Mouse (Mus musculus) neural tube, embryonic 12.5 days (tissue): Measurements from ENCODE around the gene Gm49322. TPM values are rescaled to one million over a fixed set of nuclear protein-coding genes. Genes with fewer than 3 reads are reported as not detected.
"Not testable (repeated sequence)": the region's sequence is repeated elsewhere in the genome, so short reads cannot be mapped to it uniquely, and the experiment has no call there.

Experiments used
- ATAC-seq: fragments of 200-750 bp; cut with Nextera tagmentation; 2 replicates; pipeline ENCODE4 v1.8.0; 2017; ENCODE audit warnings: low read depth, mild to moderate bottlenecking, moderate TSS enrichment, moderate library complexity; ENCODE audit not compliant: low FRiP score
- H3K27ac ChIP-seq: fragments of 300-500 bp; sonication (generic); 2 replicates; pipeline ENCODE4 v1.5.1; 2016
- H3K27me3 ChIP-seq: fragments of 300-500 bp; sonication (generic); replicated peaks from 2 replicates; pipeline ENCODE4 v1.6.1; 2016; ENCODE audit warnings: mild to moderate bottlenecking
- H3K36me3 ChIP-seq: fragments of 300-500 bp; sonication (generic); 2 replicates; pipeline ENCODE4 v1.6.1; 2016; ENCODE audit warnings: mild to moderate bottlenecking
- H3K4me1 ChIP-seq: fragments of 300-500 bp; sonication (generic); 2 replicates; pipeline ENCODE4 v1.6.1; 2016
- H3K4me2 ChIP-seq: fragments of 300-500 bp; sonication (generic); replicated peaks from 2 replicates; pipeline ENCODE4 v1.6.1; 2016; ENCODE audit warnings: mild to moderate bottlenecking
- H3K4me3 ChIP-seq: fragments of 300-500 bp; sonication (generic); 2 replicates; pipeline ENCODE4 v1.5.1; 2016
- H3K9ac ChIP-seq: fragments of 300-500 bp; sonication (generic); 2 replicates; pipeline ENCODE4 v1.6.1; 2016; ENCODE audit warnings: mild to moderate bottlenecking
- H3K9me3 ChIP-seq: fragments of 300-500 bp; sonication (generic); 2 replicates; pipeline ENCODE4 v1.6.1; 2016; ENCODE audit warnings: mild to moderate bottlenecking
- WGBS: fragments of 180-500 bp; shearing (Covaris S2); methylation state at CpG from one replicate; pipeline ENCODE4 v1.1.7; 2016; 5-methylcytosine and 5-hydroxymethylcytosine counted together
- polyA plus RNA-seq: library from polyadenylated mRNA; unstranded; fragments of >200 nt; fragmentation: Nextera tagmentation; extraction: Ambion mirVana; gene quantifications from 2 replicates; pipeline ENCODE4 v1.2.1, GENCODE M21; 2016

Gene Gm49322
- polyA plus RNA-seq, 1 experiment from 2014 or later, result 6.0 TPM

DNA sequence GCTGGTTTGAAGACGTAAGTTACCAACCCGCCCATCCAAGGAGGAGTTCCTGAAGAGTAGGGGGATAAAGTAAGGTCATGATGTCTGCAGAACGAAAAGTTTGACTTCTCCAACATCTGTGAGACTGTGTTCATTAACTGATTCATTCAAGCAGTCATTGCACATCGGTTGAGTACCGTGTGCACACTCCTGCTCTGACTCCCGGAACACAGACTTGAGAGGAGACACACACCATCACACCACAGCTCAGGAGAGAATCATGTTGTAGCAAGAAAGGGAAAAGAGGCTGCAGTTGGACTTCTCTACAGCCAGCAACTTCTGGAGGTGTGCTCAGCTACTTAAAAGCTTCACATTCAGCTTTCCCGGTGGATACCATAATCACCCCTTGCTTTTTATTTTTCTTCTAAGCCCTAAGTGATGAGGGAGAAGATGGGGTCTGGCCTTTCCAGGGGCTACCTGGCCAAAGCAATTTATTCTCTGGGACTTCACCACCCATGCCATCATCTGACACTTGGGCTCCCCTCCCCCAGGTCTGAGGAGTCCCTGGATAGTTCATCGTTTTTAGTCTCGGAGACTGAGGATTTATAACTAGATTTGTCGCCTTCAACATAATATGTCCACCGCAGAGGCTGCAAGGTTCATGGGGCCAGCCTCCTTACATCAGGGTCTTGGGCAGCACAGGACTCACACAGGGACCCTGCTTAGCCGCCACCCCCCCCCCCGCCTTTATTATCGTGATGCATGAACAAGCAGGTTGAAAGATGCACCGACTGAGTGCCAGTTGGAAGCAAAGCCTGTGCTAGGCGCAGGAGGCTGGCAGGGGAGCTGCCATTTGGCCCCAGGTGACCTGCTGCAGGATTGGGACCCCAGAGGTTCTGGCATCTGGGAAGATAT lies 15.2 kb downstream of the Gm49322 start:
- peaks cover 29% of the 10 kb centered on the region for H3K4me1 ChIP-seq
- no peaks in the 10 kb centered on the region; the same call in 1 of the 2 replicates for H3K36me3 ChIP-seq
- peak overlapping the region; percentile 98 for H3K4me2 ChIP-seq
- no peak for ATAC-seq
- WGBS, result 58% methylated on average over 16 of the region's 16 CpGs
- peak overlapping the region; percentile 36 for H3K9ac ChIP-seq
- H3K9me3 ChIP-seq, result no peaks in the 10 kb centered on the region
- H3K27ac ChIP-seq, result 0 out of 2 replicates have a peak overlapping the region, but pooled peaks have one; percentile 89
- H3K4me3 ChIP-seq, result peak overlapping the region; percentile 89
- H3K27me3 ChIP-seq, result no peaks in the 10 kb centered on the region

DNA sequence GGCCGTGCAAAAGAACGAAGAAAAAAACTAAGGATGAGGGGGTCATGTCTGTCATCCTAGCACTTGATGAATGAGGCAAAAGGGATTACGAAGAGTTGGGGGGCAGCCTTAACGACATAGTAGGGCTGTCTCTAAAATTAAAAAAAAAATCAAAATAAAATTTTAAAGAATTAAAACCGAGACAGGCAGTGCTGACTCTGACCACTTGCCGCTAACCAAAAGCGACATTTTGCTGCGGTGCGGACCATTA lies 15.8 kb downstream of the Gm49322 start:
- Histone ChIP-seq H3K9me3 (no peaks in the 10 kb centered on the region), H3K36me3 (no peaks in the 10 kb centered on the region), H3K4me3 (peak overlapping the region; percentile 89), H3K27ac (0 out of 2 replicates have a peak overlapping the region, but pooled peaks have one; percentile 89), H3K4me2 (peak overlapping the region; percentile 98), H3K4me1 (peaks cover 29% of the 10 kb centered on the region), H3K27me3 (no peaks in the 10 kb centered on the region), H3K9ac (peak overlapping the region; percentile 36)
- WGBS, result 2% methylated on average over 9 of the region's 9 CpGs
- no peak for ATAC-seq

DNA sequence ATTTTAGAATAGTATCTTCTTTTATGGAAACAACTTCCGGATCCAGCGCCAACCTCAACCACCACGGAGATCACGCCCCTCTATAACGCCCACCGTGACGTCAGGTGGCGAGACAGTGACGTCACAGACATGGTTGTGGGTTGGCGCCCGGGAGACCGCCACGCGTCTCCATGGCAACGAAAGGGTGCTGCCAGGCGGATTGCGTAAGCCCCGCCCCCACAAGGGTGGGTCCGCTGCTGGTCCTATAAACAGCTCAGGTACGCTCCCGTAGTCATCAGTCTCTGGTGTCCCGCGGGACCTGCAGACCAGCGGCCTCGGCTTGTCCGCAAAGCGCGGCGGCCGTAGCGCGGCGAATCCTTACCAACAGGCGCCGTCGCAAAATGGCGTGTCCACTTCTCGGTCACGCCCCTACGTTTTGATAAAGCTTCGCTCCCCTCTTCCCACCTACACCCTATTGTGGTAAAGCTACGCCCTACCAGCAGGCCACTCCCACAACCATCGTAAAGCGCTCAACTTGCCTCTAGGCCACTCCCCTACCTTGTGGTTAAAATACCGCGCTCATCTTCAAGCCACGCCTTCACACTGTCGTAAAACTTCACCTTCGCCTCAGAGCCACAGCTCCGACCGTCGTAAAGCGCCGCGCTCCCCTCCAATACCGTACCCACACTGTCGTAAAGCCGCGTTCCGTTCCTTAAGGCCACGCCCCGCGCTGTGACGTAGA lies 16.3 kb downstream of the Gm49322 start:
- WGBS, result under 1% methylated on average over 64 of the region's 64 CpGs
- ATAC-seq, result peak; percentile 96
- Histone ChIP-seq H3K4me2 (peak overlapping the region; percentile 98), H3K9ac (peak overlapping the region; percentile 92), H3K36me3 (no peaks in the 10 kb centered on the region), H3K9me3 (no peaks in the 10 kb centered on the region), H3K27me3 (no peaks in the 10 kb centered on the region), H3K4me1 (peaks cover 29% of the 10 kb centered on the region), H3K4me3 (peak overlapping the region; percentile 89), H3K27ac (peak overlapping the region; percentile 89)

DNA sequence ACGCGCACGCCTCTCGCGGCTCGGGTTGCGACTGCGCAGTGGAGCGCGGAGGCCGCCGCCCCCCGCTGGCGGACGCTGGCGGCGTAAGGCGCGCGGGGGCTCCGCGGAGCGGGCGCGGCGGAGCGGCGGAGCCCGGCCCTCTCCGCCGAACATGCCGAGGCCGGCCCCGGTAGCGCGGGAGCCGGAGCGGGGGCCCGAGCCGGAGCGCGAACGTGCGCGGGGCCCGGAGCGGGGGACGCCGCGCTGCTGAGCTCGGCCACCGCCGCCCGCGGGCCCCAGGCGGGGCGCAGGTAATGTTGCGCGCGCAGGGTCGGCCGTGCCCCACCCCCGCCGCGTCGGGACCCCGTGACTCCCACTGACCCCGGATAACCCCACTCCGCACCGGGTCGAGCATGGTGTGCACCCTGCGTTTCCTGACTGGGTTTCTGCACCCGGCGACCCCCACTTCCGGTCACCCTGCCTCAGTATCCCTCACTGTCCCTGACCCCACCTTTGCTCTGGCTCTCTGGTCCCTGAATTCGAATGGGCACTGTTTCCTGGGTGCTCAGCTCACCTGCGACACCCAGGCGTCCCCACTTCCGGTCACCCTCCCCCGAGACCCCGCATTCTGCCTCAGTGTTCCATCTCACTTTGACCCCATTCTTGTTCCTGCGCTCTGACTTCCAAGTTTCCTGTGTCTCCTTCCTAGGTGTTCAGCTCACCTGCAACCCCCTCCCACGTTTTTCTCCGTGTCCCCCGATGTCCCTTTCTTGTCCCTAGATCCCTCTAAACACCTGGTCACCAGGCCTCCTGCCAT lies 17.0 kb downstream of the Gm49322 start, which contains the start of gene Csnk1g2:
Csnk1g2 (plus strand) TSS at position 178 of the 796 bp plus-strand sequence.
- H3K4me2 ChIP-seq, result peak within 1 kb of the TSS; percentile 98
- peak; percentile 88 for ATAC-seq
- H3K9me3 ChIP-seq, result no peaks in the 10 kb centered on the region
- no peaks in the 10 kb centered on the region; the same call in 1 of the 2 replicates for H3K36me3 ChIP-seq
- H3K4me1 ChIP-seq, result peaks cover 36% of the 10 kb centered on the region
- H3K27me3 ChIP-seq, result no peaks in the 10 kb centered on the region
- H3K4me3 ChIP-seq, result peak within 1 kb of the TSS; percentile 89
- peak within 1 kb of the TSS; percentile 92 for H3K9ac ChIP-seq
- H3K27ac ChIP-seq, result peak within 1 kb of the TSS; percentile 89
- WGBS, result under 1% methylated on average over 83 of the region's 85 CpGs

DNA sequence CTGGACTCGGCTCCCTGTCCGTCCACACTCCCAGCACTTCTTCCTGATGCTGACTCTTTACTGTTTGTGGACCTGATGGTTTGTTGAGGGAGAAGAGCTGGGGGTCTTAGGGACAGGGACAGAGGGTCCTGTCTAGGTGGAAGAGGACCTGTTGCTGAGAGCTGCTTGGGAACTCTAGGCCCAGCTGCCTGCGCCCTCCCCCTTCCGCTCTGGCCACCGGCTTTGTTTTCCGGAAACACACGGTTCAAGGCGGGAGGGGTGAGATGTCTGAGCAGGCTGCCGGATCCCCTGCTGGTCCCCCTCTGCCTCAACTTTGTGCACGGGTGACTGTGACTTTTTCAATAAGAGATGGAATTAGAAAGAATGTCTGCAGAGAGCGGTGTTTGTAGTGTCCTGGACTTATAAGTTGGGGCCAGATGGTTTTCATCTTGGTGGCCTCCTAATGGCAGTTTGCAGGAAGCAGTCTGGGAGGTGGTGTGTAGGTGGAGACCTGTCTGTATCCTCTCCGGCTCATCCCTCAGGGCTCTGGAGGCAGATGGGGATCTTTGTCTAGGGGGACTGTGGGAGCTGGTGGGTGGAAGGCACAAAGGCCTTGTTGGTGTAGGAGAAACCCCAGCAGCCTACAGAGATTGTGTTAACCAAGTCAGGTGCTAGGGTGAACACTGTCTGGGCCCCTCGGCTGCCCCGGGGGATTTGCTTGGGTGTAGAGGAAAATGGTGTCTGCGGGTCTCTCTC lies 17.8 kb downstream of the Gm49322 start:
- H3K9ac ChIP-seq, result peak overlapping the region; percentile 92
- H3K27ac ChIP-seq, result peak overlapping the region; percentile 70
- 18% methylated on average over 15 of the region's 15 CpGs for WGBS
- peak overlapping the region; percentile 98 for H3K4me2 ChIP-seq
- H3K36me3 ChIP-seq, result no peaks in the 10 kb centered on the region; the same call in 1 of the 2 replicates
- no peaks in the 10 kb centered on the region for H3K27me3 ChIP-seq
- no peak for ATAC-seq
- peaks cover 38% of the 10 kb centered on the region for H3K4me1 ChIP-seq
- no peaks in the 10 kb centered on the region for H3K9me3 ChIP-seq
- peak overlapping the region; percentile 89 for H3K4me3 ChIP-seq

DNA sequence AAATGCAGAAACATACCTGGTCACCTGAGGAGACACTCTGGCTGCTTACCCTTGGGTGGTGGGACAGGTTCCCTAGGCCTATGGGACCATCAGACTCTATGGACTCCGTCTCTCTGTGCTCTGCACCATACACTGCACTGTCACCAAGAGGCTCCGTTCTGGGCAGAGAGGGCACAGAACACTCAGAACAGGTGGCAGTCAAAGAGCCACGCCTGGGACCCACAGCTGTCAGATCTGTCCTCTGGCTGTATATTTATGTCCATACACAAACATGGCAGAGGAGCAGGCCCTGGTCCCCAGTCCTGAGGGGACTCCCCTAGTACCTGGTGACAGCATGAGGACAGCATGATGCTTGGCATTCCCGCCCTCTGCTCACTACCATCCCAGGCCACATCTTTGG lies 19.9 kb downstream of the Gm49322 start:
- H3K4me1 ChIP-seq, result peaks cover 42% of the 10 kb centered on the region
- no peaks in the 10 kb centered on the region; the same call in 1 of the 2 replicates for H3K36me3 ChIP-seq
- no peak overlapping the region for H3K9ac ChIP-seq
- H3K9me3 ChIP-seq, result no peaks in the 10 kb centered on the region
- H3K4me2 ChIP-seq, result no peak overlapping the region
- H3K27ac ChIP-seq, result no peak overlapping the region
- no peaks in the 10 kb centered on the region for H3K27me3 ChIP-seq
- no peak overlapping the region for H3K4me3 ChIP-seq
- ATAC-seq, result no peak
- WGBS, result 95% methylated on average over 4 of the region's 4 CpGs

DNA sequence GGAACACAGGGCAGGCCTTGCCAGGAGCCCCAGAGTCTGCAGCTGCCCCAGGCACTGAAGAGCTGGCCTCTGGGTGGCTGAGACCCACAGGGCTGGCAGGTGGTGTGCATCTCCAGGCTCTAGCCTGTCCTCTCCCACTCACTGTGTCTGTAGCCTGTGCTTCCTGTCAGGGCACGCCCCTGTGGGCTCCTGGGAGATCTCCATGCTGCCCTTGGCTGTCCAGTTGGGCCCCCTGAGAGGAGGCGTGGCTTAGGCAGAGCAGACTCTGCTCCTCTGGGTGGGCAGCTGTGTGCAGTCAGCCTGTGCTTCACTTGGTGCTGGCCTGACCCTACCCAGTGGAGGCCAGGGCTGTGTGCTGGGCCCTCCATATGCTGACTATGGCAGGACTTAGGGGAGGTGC lies 21.9 kb downstream of the Gm49322 start:
- H3K9me3 ChIP-seq, result no peaks in the 10 kb centered on the region
- ATAC-seq, result no peak
- no peak overlapping the region for H3K4me2 ChIP-seq
- no peaks in the 10 kb centered on the region; the same call in 1 of the 2 replicates for H3K36me3 ChIP-seq
- WGBS, result 51% methylated on average over 2 of the region's 2 CpGs
- no peak overlapping the region for H3K4me3 ChIP-seq
- no peak overlapping the region for H3K27ac ChIP-seq
- H3K27me3 ChIP-seq, result no peaks in the 10 kb centered on the region
- no peak overlapping the region for H3K9ac ChIP-seq
- peaks cover 34% of the 10 kb centered on the region for H3K4me1 ChIP-seq

DNA sequence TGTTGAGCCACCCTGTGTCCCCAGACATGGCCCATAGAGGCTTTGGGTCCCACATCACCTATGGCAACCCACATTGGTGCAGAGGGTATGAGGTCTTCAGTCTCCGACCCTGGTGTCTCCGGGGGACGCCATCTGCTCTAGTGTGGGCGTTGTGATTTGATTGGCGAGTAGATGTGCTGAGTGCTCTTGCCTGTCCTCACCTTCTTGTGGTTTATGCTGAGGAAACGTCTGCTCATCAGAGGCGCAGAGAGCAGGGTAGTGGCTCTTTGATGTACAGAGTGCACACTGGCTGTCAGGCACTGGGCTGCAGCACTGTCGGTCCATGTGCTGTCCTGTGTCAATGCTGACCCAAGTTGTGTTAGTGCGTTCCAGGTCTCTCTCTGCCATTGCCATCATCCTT lies 23.1 kb downstream of the Gm49322 start:
- H3K4me1 ChIP-seq, result peaks cover 24% of the 10 kb centered on the region
- ATAC-seq, result no peak

DNA sequence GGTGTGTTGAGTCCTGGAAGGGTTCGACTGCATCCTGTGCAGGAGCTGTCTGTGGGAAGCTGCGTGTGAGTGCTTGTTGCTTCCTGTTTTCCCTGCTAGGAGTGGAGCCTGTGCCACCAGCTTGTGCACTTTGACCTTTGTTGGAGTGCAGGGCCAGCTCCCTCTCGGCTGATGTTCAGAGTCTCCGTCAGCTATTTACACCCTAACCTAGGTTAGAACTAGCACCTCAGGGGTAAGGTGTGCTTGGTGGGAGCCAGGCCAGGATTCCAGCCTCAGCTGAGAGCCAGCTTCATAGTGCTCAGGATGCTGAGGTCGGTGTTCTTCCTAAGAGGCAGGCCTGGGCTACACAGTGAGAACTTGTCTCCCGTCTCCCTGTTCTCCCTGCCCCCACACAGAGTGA lies 29.5 kb downstream of the Gm49322 start:
- H3K36me3 ChIP-seq, result peaks cover 65% of the 10 kb centered on the region
- 93% methylated on average over 6 of the region's 6 CpGs for WGBS

More for the DNA sequence above, 23.1 kb downstream of the Gm49322 start:
- 85% methylated on average over 9 of the region's 9 CpGs for whole genome bisulfite sequencing
- peaks cover 1% of the 10 kb centered on the region for H3K36me3 ChIP-seq
- no peaks in the 10 kb centered on the region for H3K27me3 ChIP-seq
- H3K4me3 ChIP-seq, result no peak overlapping the region
- no peaks in the 10 kb centered on the region for H3K9me3 ChIP-seq
- no peak overlapping the region for H3K27ac ChIP-seq
- no peak overlapping the region for H3K9ac ChIP-seq
- no peak overlapping the region for H3K4me2 ChIP-seq

DNA sequence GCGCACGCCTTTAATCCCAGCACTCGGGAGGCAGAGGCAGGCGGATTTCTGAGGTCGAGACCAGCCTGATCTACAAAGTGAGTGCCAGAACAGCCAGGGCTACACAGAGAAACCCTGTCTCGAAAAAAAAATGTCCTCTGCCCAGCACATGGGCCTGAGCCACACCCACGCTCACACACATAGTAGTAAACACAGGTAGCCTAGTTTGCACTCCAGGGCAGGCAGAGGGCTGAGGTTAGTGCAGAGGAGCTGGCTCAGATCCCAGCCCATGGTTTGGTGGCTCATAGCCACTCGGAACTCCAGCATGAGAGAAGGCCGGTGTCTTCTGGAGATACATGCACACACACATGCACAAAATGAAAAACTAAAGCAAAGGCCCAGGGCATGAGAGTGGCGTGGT lies 41.1 kb downstream of the Gm49322 start:
- H3K4me2 ChIP-seq, result no peak overlapping the region
- no peak for ATAC-seq
- H3K9me3 ChIP-seq, result no peaks in the 10 kb centered on the region
- no peak overlapping the region for H3K27ac ChIP-seq
- no peak overlapping the region for H3K4me3 ChIP-seq
- H3K27me3 ChIP-seq, result no peaks in the 10 kb centered on the region
- H3K4me1 ChIP-seq, result peaks cover 4% of the 10 kb centered on the region; the same call in 1 of the 2 replicates
- H3K9ac ChIP-seq, result no peak overlapping the region
- WGBS, result 94% methylated on average over 10 of the region's 10 CpGs
- H3K36me3 ChIP-seq, result peaks cover 69% of the 10 kb centered on the region

More for the DNA sequence above, 29.5 kb downstream of the Gm49322 start:
- H3K4me1 ChIP-seq, result no peaks in the 10 kb centered on the region
- H3K27ac ChIP-seq, result no peak overlapping the region
- no peak overlapping the region for H3K4me3 ChIP-seq
- H3K27me3 ChIP-seq, result no peaks in the 10 kb centered on the region
- H3K9me3 ChIP-seq, result no peaks in the 10 kb centered on the region
- no peak overlapping the region for H3K4me2 ChIP-seq
- no peak overlapping the region for H3K9ac ChIP-seq
- no peak for ATAC-seq

- not testable (repeated sequence) for H3K9ac ChIP-seq, H3K27me3 ChIP-seq, H3K9me3 ChIP-seq, ATAC-seq, H3K27ac ChIP-seq, H3K4me3 ChIP-seq, H3K4me2 ChIP-seq
- 88% methylated on average over 6 of the region's 6 CpGs for WGBS
- peaks cover 44% of the 10 kb centered on the region for H3K36me3 ChIP-seq
- H3K4me1 ChIP-seq, result peaks cover 13% of the 10 kb centered on the region
These were observed 44.1 kb downstream of the Gm49322 start for GRCm38 (mm10) chr10:80649910-80650309.
